1 mouse cellular context compared by ENCODE assay signal in genomic region chr3:109047707-109048283, GRCm38 (mm10).
A peak's percentile ranks its signal among the peaks of the same experiment; 100 is the strongest.
TF ChIP-seq lines count a peak whose summit lies in the region.

No protein-coding gene starts in this region.

TF ChIP-seq in CH12.LX, 34 proteins besides CTCF, POLR2A, EP300 and RAD21 (continued from another document):
- TF ChIP-seq MYC (IDR thresholded peaks at IDR 0.05; ENCODE audit: low read depth, low read length) (no peak), CHD2 (IDR thresholded peaks at IDR 0.05; ENCODE audit: low read length) (no peak), NELFE (IDR thresholded peaks at IDR 0.05; ENCODE audit: low read depth, low read length) (no peak), RCOR1 (conservative IDR thresholded peaks at IDR 0.05; ENCODE audit: low read depth, low read length) (no peak), ZMIZ1 (IDR thresholded peaks at IDR 0.05; ENCODE audit: low read depth, low read length) (no peak), BHLHE40 (IDR thresholded peaks at IDR 0.05; ENCODE audit: low read depth, low read length) (peak; percentile 61)
